ENCODE assay signal across 24 mouse cellular contexts in genomic region chr9:119435855-119436254, GRCm38 (mm10).
"Had no signal": no experiment of that assay in that cellular context is flagged by ENCODE, and none has a peak within 500 bp of the region (broad histone marks: within the 10 kb centered on the region; RNA-seq: fewer than 3 reads in every experiment).

No protein-coding gene starts in this region.

- H3K4me3 ChIP-seq: gastrocnemius, adult 2 months; heart, adult 2 months; heart, embryonic 12.5 days; hindbrain, embryonic 13.5 days; hindbrain, embryonic 15.5 days; kidney, embryonic 15.5 days; limb, embryonic 13.5 days; limb, embryonic 15.5 days; liver, embryonic 12.5 days had no signal

- H3K4me1 ChIP-seq: heart, embryonic 12.5 days; hindbrain, embryonic 13.5 days; hindbrain, embryonic 15.5 days; kidney, embryonic 15.5 days; limb, embryonic 13.5 days; limb, embryonic 15.5 days had no signal

- H3K27me3 ChIP-seq: heart, embryonic 12.5 days; hindbrain, embryonic 13.5 days; hindbrain, embryonic 15.5 days; kidney, embryonic 15.5 days; limb, embryonic 13.5 days; limb, embryonic 15.5 days; liver, embryonic 12.5 days had no signal

- H3K27ac ChIP-seq: gastrocnemius, adult 2 months; heart, adult 2 months; hindbrain, embryonic 13.5 days; hindbrain, embryonic 15.5 days; hindbrain, postnatal 0 days; kidney, embryonic 15.5 days; kidney, postnatal 0 days; limb, embryonic 13.5 days; limb, embryonic 15.5 days; liver, embryonic 12.5 days had no signal

- DNase-seq: gastrocnemius, adult 2 months; gastrocnemius, postnatal 10 days; gastrocnemius, postnatal 25 days; heart, adult 11 months; heart, adult 2 months; heart, postnatal 14 days; heart, postnatal 36 days; kidney, adult 11 months; kidney, adult 2 months; kidney, adult 9 months; kidney, postnatal 14 days; kidney, postnatal 36 days; layer of hippocampus, adult 9-11 months; left cerebral cortex, postnatal 4 days had no signal

- ATAC-seq: hindbrain, postnatal 0 days; intestine, embryonic 16.5 days; liver, embryonic 12.5 days had no signal

- H3K4me2 ChIP-seq: heart, embryonic 12.5 days; hindbrain, embryonic 13.5 days; hindbrain, embryonic 15.5 days; kidney, embryonic 15.5 days; limb, embryonic 13.5 days; limb, embryonic 15.5 days; liver, embryonic 12.5 days had no signal

- H3K9me3 ChIP-seq: heart, embryonic 12.5 days; hindbrain, embryonic 13.5 days; hindbrain, embryonic 15.5 days; kidney, embryonic 15.5 days; limb, embryonic 13.5 days; limb, embryonic 15.5 days; liver, embryonic 12.5 days had no signal

- H3K9ac ChIP-seq: heart, embryonic 12.5 days; hindbrain, embryonic 13.5 days; hindbrain, embryonic 15.5 days; kidney, embryonic 15.5 days; limb, embryonic 13.5 days; limb, embryonic 15.5 days; liver, embryonic 12.5 days had no signal
